Mouse (Mus musculus) spleen, postnatal 36 days (tissue): ENCODE data around the gene Bach2.

Experiments used
- DNase-seq, 2 experiments: peaks; one replicate each; pipeline ENCODE4 v3.0.0; 2022; ENCODE audit warnings: low spot score in 2 of 2, mixed read lengths in 1 of 2

Bach2 gene

DNA sequence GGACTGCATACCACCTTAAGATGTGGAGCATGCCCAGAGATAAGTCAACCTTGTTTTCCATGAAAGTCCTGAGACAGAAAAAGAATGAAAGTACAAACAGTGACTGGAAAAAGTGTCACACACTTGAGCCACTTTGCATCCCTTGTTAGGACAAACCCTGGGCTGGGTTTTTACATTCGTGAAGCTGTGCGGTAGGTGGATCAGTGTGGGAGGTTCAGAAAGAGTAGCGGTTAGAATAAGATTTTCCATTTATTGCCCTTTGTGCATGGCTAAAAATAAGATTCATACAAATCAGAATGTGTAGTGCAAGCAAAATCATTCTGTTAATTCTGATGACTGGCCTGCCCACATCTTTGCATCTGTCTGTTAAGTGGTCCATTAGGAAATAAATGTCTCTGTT is 187.0 kb downstream of the Bach2 start:
- DNase-seq = no peak

- no peak for DNase-seq
Observed at GRCm38 (mm10) chr4:32426779-32427577, 188.4 kb downstream of the Bach2 start.

DNA sequence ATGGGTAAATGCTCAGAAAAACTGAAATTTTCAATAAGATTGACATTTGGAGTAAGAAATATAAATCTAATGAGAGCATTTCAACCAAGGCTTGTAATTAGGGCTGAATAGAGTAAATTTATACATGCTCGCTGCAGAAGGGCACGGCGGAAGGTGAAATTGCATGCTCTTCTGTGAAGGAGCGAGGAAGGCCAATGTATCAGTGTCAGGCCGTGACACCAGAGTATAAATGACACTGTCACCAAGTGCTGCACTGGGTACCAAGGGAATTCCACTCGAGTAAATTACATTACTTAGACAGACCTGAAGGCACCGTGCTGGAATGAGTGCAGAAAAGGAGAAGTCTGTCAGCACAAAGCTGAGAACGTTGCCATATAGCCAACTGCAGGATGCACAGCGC is 190.1 kb downstream of the Bach2 start:
- no peak for DNase-seq

GRCm38 (mm10) chr4:32430136-32430535 is 191.5 kb downstream of the Bach2 start:
- DNase-seq = no peak

DNA sequence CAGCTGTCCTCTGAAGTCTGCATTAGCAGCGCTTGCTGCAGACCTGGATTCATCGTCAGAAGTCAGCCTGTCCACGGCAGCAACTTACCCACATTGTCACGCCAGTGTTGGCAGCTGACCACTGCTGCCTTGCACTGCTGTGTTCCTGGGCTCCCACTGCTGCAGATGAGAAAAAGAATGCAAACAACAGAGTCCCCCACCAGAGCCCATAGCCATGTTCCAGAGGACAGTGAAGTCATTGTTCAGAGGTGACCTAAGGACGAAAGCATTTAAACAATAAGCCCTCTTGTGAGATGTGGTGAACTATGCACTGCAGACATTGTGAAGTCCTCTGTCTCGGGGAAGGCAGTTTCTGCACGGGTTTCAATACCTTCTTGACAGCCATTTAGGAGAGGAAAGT is 192.4 kb downstream of the Bach2 start:
- DNase-seq = no peak

- no peak for DNase-seq
Observed at GRCm38 (mm10) chr4:32432271-32432781, 193.7 kb downstream of the Bach2 start.

DNA sequence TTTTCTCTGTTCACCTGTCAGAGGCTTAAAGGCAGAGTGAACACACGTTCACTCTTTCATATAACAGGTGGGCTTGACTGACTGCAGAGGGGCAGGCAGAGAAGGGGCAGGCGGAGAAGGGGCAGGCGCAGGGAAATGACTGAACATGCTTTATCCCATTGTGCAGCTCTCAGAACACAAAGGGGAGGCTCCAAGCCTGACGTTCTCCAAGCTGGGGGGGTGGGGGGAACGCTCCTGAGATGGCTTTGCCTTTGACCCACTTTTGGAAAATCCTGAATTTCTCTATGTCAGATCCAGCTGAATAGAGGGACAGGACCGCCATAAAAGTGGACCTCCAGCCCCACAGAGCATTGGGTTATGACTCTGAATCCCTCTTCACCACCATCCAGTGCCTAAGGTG is 194.3 kb downstream of the Bach2 start:
- DNase-seq = no peak

- no peak for DNase-seq
Observed at GRCm38 (mm10) chr4:32434612-32435011, 196.0 kb downstream of the Bach2 start.

DNA sequence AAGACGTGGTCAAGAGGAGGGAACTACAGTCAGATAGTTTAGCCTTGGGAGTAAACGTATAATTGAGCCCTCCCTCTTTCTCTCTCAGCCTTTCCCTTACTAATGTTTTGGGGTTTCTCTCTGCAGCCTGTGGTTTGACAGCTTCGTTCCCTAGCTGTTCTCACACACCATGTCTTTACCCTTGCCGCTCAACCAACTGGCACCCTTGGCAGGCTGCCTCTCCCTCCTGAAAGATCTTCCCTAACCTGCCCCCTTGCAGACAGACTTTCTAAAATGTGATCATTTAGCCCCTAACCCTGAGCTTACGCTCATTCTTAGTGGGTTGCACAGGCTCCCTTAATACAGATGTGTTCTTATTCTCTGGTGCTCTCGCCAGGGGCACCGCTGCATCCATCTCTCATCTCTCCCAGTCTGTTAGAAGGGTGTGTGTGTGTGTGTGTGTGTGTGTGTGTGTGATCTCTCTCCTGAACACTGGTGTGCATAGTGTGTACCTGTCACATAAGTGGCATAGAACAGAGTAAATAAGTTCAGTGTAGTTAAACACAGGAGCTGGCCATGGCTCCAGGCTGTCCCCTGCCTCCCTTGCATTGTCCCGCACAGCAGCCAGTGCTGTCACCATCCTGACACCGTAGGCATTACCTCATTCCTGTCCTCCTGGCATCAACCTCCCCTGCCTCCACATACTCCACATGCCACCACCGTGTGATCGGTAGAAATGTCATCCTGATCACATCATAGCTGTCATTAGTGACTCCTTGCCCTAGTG is 201.6 kb downstream of the Bach2 start:
- DNase-seq = no peak

DNA sequence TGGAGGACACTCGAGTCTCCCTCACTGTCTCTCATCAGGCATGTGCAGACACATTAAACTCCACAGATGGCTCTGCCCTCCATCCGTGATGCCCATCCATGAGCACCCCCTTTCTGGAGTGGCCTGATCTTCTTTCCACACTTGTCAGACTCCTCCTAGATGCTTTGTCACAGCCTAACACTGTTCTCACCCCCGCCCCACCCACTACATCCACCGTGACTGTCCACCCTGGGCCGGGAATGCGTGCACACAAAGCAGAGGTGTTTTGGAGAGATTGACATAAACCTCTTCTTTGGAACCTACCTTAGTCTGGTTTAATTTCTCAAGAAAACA is 202.1 kb downstream of the Bach2 start:
- no peak for DNase-seq

GRCm38 (mm10) chr4:32444671-32445196 is 206.1 kb downstream of the Bach2 start:
- no peak for DNase-seq

- DNase-seq = no peak
Observed at GRCm38 (mm10) chr4:32447850-32448249, 209.2 kb downstream of the Bach2 start.

- DNase-seq = no peak
Observed at GRCm38 (mm10) chr4:32461986-32462385, 223.4 kb downstream of the Bach2 start.

DNA sequence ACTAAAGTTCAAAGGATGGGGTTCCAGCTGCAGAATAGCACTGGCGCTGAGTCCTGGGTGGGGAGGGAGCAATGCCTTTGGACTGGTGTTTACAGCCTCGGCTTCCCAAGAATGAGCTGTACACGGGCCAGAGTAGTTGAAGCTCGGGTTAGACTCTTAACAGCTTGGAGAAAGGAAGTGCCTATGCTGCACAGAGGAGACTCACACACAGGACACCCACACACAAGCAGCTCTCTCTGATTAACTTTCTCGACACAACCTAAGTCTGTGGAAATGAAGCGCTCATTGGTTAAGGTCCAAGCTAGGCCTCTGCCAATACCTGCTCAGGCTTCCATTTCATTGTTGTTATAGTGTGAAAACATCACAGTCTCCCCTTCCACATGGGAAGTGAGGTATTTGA is 224.5 kb downstream of the Bach2 start:
- no peak for DNase-seq

DNA sequence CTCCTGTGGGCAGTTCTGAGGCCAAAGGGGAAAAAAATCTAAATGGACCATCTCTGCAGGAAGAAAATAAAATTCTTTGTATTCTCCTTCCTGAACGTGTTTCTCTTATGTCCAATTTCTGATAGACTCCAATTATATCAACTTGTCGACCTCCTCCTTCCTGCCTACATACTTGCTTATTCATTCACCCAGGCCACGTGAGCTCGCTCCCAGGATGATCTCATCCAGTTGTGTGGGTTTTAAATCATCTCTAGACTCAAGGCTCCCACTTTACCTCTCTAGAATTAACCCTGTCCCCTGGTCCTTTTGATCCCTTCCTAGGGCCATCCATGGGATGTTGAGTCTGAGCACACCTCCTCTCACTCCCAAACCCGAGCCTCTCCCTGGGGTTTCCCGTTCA is 225.9 kb downstream of the Bach2 start:
- DNase-seq = no peak

GRCm38 (mm10) chr4:32466031-32466430 is 227.4 kb downstream of the Bach2 start:
- DNase-seq = no peak

DNA sequence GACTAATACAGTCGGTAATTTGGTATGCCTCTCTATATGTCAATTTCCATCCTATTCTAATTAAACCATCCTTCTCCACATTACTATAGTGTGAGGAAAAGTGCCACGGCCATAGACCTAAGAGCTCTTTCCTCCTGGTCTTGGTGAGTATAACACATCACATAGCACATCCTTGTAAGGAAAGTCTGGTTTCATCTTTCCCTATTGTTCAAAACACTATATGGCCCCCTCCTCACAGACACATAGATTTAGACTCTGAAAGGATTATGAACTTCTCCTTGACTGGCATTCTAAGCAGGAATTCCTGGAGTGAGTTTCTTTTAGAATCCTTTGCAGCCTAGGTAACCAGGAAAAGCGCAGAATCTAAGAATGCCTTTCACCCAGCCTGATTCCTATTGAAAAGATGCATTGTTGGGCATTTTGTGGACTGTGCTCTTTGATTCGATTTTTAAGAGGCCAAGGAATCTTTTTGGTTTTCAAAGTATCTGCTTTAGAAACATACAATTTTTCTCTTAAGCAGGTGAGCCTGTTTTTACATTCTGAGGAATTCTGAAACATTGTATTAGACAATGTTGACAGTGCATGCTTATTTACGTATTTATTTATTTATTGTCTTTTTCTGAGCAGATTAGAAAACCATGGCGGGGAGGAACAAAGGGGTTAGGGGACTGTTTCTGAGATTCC is 239.5 kb downstream of the Bach2 start:
- no peak for DNase-seq

DNA sequence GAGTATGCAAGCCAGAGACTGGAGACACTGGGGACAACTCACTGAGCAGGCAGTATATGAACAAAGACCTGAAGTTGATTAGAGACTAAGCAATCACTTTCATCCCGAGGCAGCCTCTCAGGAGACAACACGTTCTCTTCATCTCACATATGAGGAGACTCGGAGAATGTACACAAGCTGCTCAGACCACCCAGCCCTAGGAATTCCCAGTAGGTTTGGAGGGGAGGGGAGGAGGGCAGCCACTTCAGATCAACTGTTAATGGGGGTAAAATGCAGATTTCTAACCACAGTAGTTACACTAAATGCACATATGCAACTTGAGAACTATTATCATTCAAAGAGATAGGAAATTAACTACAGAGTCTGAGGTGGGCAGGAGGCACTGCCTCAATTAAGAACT is 240.6 kb downstream of the Bach2 start:
- no peak for DNase-seq

DNA sequence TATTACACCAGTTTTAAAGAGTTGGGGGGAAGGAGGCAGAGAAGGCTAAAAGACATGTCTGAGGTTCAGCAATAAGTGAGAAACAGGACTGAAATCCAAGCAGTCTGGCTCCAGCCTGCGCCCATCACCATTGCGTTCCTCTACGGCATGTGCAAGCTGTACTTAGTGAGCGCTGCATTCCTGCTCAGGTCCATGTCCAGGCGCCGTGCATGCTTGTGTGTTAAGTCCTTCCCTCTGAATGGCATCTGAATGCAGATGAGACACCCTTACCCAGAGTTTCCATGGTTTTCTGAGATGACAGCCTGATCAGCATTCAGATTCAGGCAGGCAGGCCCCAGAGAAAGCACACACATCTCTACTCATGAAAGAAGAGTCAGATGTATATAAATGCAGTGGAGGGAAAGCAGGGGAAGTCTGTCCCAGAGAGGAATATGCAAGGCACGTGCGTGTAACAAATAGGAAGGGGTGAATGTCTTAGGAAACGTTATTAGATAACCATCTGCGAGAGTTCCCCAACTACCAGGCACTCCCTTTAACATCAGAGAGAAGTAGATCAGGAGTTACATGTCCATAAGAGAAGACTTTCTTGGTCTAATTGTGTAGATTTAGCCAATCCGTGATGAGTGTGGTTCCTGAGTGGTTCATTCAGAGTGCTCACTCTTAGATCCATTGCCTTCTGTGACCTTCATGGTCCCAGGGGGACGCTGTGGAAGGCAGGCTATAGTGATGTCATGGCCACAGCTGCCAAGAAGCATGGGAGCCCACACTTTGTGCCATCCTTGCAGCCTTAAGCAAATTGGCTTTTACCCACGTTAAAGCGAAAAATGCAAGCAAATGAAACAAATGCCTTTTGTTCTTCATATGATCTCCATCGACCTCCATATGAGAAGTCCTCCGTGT is 241.4 kb downstream of the Bach2 start:
- DNase-seq = no peak

DNA sequence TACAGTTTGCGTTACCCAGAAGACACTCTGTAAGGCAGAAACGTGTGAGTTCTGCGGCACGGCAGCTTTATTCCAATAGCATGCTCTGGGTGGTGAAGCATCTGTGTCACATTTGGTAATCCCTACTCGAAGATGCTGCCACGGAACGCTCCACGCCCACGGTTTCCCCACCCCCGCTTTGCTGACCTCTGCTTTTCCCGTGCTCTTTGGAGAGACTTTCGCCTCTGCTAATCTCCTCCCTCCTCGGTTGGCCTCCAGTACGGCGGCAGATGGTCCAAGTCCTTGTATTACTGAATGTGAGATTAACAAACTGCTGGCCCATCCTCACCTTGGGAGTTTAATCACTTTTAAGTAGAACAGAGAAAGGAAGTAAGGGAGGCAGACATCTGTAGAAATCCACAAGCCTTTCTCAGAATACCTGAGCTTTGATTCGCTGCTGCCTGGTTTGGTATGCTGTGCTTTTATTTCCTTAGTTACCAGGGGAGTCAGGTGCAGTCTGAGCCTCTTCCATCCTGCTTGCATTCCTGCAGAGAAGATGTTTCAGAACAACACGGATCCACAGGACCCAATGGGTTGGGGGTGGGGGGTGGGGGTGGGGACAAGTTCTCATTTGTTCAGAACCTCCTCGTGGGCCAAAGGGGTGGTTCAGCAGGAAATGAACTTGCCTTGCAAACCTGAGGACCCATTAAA is 242.9 kb downstream of the Bach2 start:
- no peak for DNase-seq

DNA sequence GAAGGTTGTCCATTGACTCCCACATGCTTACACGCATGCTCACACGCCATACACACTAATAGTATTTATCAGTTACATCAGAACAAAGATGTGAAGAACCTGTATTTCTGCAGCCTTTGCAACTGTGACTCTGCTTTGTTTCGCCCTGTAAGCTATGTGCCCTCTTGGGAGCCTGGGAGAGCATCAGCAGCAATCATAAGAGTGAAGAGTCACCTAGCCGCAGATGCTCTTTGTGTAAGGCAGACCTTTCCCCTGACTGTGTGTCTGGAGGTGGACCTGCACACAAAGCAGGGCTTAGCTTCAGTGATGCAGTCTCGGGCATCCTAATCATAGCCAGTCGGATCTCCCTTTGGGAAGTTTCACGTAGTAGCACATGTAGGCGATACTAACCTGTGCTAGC is 243.5 kb downstream of the Bach2 start:
- DNase-seq = no peak
